Mouse (Mus musculus) adrenal gland (tissue): ENCODE results near the gene Flywch2.

Experiments
- intact Hi-C: fragments of 180-260 bp; cut with DNase I; formaldehyde crosslinking; loops from one replicate; pipeline ENCODE4 v1.15.1; 2025

Gene Flywch2

GRCm38 (mm10) chr17:23749400-23750191, 36.3 kb downstream of the Flywch2 start:
- intact Hi-C loops = no loop called here

- intact Hi-C loops = no loop called here
These were observed 37.1 kb downstream of the Flywch2 start for GRCm38 (mm10) chr17:23748631-23749391.

- intact Hi-C loops = no loop called here
These were observed 37.9 kb downstream of the Flywch2 start for GRCm38 (mm10) chr17:23748026-23748425.

GRCm38 (mm10) chr17:23747471-23747870, 38.4 kb downstream of the Flywch2 start:
- intact Hi-C loops = no loop called here

GRCm38 (mm10) chr17:23746767-23747166, 39.1 kb downstream of the Flywch2 start:
- intact Hi-C loops = no loop called here

GRCm38 (mm10) chr17:23746311-23746710, 39.6 kb downstream of the Flywch2 start:
- intact Hi-C loops = no loop called here

GRCm38 (mm10) chr17:23745301-23746251, 40.3 kb downstream of the Flywch2 start, which contains the start of gene Kremen2:
Gene Kremen2 (minus strand): TSS chr17:23745833.
- intact Hi-C loops = no loop called here

- intact Hi-C loops = no loop called here
These were observed 41.2 kb downstream of the Flywch2 start for GRCm38 (mm10) chr17:23744651-23745050.

- intact Hi-C loops = no loop called here
These were observed 41.8 kb downstream of the Flywch2 start for GRCm38 (mm10) chr17:23744076-23744475.

GRCm38 (mm10) chr17:23742941-23743340, 42.9 kb downstream of the Flywch2 start:
- intact Hi-C loops = no loop called here

GRCm38 (mm10) chr17:23742210-23742793, 43.6 kb downstream of the Flywch2 start:
- intact Hi-C loops = no loop called here

- intact Hi-C loops = no loop called here
These were observed 44.3 kb downstream of the Flywch2 start for GRCm38 (mm10) chr17:23741359-23742209.

GRCm38 (mm10) chr17:23740598-23741021, 45.3 kb downstream of the Flywch2 start, which contains the start of gene Paqr4:
Gene Paqr4 (minus strand): TSS chr17:23740867.
- intact Hi-C loops = no loop called here

GRCm38 (mm10) chr17:23740136-23740584, 45.7 kb downstream of the Flywch2 start:
- intact Hi-C loops = no loop called here

GRCm38 (mm10) chr17:23739202-23740135, 46.4 kb downstream of the Flywch2 start:
- intact Hi-C loops = no loop called here

GRCm38 (mm10) chr17:23738836-23739201, 47.1 kb downstream of the Flywch2 start:
- intact Hi-C loops = no loop called here

- intact Hi-C loops = no loop called here
These were observed 48.1 kb downstream of the Flywch2 start for GRCm38 (mm10) chr17:23737493-23738445.
